Mouse (Mus musculus) brain, embryonic 18.5 days (tissue): Measurements from ENCODE around the gene Zfp472.
A peak's percentile ranks its signal among the peaks of the same experiment; 100 is the strongest.

Source experiments
- DNase-seq: peaks from one replicate; pipeline ENCODE4 v3.0.0-alpha.2; 2012; ENCODE audit warnings: low read depth, low spot score

Zfp472 gene

DNA sequence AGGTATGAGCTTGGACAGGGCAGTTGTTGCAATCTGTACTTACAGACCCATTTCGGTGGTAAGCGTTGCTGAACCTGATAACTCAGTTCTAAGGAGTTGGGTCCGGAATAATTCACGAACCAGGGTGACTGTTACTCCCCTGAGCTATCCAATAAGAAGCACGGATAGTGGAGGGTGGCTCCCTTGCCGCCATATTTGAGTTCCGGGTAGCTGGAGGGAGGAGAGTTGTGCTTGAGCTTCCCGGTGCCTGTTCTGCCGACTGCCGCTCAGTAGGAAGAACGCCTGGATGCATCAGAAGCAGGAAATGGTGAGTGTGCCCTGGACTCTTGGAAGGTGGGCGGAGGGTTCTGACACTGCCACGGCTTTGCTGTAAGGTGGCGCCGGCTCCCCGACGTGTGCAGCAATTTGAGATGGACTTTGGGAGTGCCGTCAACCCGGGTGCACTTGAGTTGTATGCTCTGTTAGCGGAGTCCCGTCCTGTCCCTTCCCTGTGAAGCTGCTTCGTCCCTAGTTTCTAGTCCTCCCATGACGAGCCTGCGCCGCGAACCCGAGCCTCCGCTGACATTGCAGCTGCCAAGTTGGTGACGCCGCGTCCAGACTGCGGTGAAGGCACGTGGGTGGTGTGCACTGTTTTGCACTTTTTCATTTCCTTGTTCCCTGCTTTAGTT lies at the start of gene Zfp472:
TSS of gene Zfp472 (plus strand) at position 192 of the 668 bp plus-strand sequence.
- peak; percentile 84 for DNase-seq

- no peak for DNase-seq
Measured at GRCm38 (mm10) chr17:32916075-32916474, 49.5 kb upstream of the Zfp472 start.

- no peak for DNase-seq
Measured at GRCm38 (mm10) chr17:32917131-32917530, 48.5 kb upstream of the Zfp472 start, which contains the start of gene Cyp4f14. Gene Cyp4f14, minus strand, starts transcription at chr17:32917342.

GRCm38 (mm10) chr17:32919123-32919522 lies 46.5 kb upstream of the Zfp472 start:
- DNase-seq, result no peak

- DNase-seq, result no peak
Measured at GRCm38 (mm10) chr17:32923681-32924080, 41.9 kb upstream of the Zfp472 start.

- DNase-seq, result no peak
Measured at GRCm38 (mm10) chr17:32924658-32925312, 40.8 kb upstream of the Zfp472 start.

DNA sequence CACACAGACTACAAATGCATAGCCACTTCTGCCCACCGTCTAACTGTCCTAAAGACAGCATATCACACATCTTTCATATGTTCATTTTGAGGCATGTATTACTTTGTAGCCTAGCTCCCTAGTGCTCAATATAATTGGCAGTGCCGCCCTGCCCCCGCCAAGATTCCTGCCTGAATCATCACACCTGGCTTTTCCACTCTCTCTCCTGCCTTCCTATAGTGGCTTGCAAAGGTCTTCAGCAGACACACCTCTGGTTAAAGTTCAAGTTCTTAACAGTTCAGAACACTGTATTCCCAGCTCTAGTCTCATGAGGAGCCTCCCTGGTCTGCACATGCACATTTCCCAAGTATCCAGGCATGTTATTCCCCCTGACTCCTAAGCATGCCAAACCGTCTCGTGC lies 37.8 kb upstream of the Zfp472 start:
- DNase-seq, result no peak

GRCm38 (mm10) chr17:32939831-32940230 lies 25.8 kb upstream of the Zfp472 start:
- no peak for DNase-seq

- no peak for DNase-seq
Measured at GRCm38 (mm10) chr17:32943661-32944060, 22.0 kb upstream of the Zfp472 start.

DNA sequence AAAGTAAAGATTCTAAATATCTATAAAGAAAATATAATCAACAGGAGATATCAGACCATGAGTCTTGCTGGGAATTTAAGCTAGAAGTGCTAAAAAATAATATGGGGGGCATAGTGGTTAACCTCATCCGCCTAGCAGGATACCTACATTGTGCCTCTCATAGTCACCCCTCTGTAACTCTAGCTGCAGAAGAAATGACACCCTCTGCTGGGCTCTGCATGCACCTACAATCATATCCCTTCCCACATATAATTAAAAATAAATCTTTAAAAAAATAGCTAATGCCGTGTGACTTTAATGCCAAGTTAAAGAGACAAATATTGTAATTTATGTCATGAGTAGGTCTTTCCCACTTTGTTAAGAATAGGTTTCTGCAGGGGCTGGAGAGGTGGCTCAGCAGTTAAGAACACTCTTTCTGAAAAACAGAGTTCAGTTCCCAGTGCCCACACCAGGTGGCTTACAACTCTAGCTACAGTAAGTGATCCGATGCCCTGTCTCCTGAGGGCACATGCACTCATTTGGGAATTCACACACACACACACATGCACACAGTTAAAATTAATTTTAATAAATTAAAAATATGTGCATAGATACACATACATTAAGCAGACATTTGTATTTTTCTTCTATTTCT lies 21.1 kb upstream of the Zfp472 start:
- DNase-seq, result no peak

DNA sequence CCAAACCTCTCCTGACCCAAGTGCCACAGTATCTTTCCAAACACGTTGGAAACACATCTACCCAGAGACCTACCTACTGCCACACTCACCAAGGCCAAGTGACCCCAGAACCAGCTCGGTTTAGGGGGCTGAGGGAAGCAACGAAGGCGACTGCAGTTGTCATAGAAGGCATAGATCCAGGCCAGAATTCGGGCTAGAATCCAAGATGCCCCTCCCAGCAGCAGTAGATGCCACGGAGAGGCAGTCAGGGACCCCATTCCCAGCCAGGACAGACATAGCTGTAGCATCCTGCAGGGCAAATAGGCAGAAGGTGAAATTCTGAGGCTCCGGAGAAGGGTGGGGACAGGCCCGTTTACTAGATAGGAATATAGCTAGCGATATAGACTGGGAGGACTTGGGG lies 18.9 kb upstream of the Zfp472 start:
- no peak for DNase-seq

GRCm38 (mm10) chr17:32947215-32947914 lies 18.2 kb upstream of the Zfp472 start, which contains the start of gene Cyp4f13:
Gene Cyp4f13, minus strand, starts transcription at chr17:32947402.
- peak; percentile 70 for DNase-seq

GRCm38 (mm10) chr17:32950136-32950535 lies 15.5 kb upstream of the Zfp472 start:
- DNase-seq, result no peak

DNA sequence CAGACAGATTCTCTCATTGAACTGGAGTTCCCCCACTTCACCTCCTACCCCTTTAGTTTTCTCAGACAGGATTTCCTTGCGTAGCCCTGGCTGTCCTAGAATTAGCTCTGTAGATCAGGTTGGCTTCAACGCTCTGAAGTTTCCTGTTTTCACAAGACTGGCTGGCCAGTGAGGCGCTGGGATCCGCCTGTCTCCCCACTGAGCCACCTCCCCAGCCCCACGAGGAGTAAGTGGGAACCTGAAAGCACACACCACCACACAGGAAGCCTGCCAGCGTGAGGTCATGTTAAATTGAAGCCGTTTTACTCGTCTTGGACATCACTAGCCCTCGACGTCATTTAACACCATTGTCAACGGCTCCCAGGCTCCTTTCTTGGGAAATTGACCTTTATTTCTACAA lies 14.6 kb upstream of the Zfp472 start:
- no peak for DNase-seq

GRCm38 (mm10) chr17:32951441-32951840 lies 14.2 kb upstream of the Zfp472 start:
- peak; percentile 3 for DNase-seq

- no peak for DNase-seq
Measured at GRCm38 (mm10) chr17:32965253-32965622, 376 bp upstream of the Zfp472 start.

DNA sequence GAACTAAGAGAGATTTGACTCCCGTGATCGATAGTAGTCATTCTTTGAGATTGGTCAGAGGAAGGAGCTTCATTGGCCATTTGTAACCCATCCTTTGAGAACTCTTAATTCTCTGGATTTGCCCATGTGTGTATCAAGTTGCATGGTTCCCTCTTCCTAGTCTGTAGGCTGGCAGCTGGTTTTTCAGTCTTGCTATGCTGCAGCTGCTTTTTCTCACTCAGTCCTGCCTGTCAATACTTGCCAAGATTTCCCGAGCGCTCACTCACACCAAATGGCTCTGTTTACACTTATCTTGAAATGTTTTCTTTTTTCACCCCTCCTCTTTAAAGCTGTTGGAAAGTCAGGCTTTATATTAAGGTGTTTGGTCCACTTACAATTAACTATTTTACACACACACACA lies 15.7 kb downstream of the Zfp472 start:
- no peak for DNase-seq

GRCm38 (mm10) chr17:32986301-32986700 lies 20.7 kb downstream of the Zfp472 start:
- DNase-seq, result no peak

- no peak for DNase-seq
Measured at GRCm38 (mm10) chr17:32991965-32992698, 26.5 kb downstream of the Zfp472 start.

GRCm38 (mm10) chr17:32992699-32993474 lies 27.3 kb downstream of the Zfp472 start, which contains the start of gene Zfp952:
Gene Zfp952, plus strand, starts transcription at chr17:32993129.
- peak; percentile 87 for DNase-seq

GRCm38 (mm10) chr17:32998492-32998891 lies 32.9 kb downstream of the Zfp472 start:
- no peak for DNase-seq
